In the genomic region with DNA sequence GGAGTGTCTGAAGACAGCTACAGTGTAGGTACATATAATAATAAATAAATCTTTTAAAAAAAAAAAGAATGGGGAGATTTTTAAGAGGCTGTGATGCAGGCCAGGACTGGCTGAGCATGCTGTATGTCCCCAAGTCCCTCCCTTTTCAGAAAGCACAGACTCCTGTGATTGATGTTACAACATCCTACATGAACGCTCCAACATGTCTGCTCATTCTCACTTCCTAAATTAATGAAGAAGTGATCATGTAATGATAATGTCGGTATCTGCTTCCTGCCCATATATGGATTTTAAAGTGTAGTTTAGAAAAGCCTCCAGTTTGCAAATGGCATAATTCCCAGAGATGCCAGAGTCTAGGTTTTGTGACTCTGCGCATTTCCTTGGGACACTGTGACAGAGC, we compare ENCODE assay signal across 18 mouse cellular contexts. TPM values are rescaled to one million over a fixed set of nuclear protein-coding genes. Genes with fewer than 3 reads are reported as not detected.
A peak's percentile ranks its signal among the peaks of the same experiment; 100 is the strongest.
DNase-seq lines count a peak whose midpoint lies in the region; ATAC-seq and TF ChIP-seq lines count a peak whose summit lies in the region.
"Had no signal": no experiment of that assay in that cellular context is flagged by ENCODE, and none has a peak within 500 bp of the region (broad histone marks: within the 10 kb centered on the region; RNA-seq: fewer than 3 reads in every experiment).

No protein-coding gene starts in this region.

- H3K9me3 ChIP-seq in hindbrain, embryonic 10.5 days = no peaks in the 10 kb centered on the region
- H3K9me3 ChIP-seq in hindbrain, embryonic 12.5 days (replicated peaks) = no peaks in the 10 kb centered on the region
- no peaks in the 10 kb centered on the region for H3K9me3 ChIP-seq in midbrain, embryonic 11.5 days (ENCODE audit: control insufficient read depth, low read length)
- no peaks in the 10 kb centered on the region for H3K9me3 ChIP-seq in midbrain, embryonic 13.5 days
- H3K9me3 ChIP-seq in stomach, postnatal 0 days (ENCODE audit: control insufficient read depth, low read length) = no peaks in the 10 kb centered on the region
- H3K9me3 ChIP-seq: embryonic facial prominence, embryonic 13.5 days; forebrain, embryonic 15.5 days; G1E had no signal

- intact Hi-C loops in left cerebral cortex, postnatal 14 days (cut with DNase I) = no loop called here

- peaks cover 56% of the 10 kb centered on the region for H3K4me1 ChIP-seq in hindbrain, embryonic 10.5 days (replicated peaks)
- peaks cover 47% of the 10 kb centered on the region for H3K4me1 ChIP-seq in hindbrain, embryonic 12.5 days
- peaks cover 23% of the 10 kb centered on the region for H3K4me1 ChIP-seq in midbrain, embryonic 11.5 days (ENCODE audit: control insufficient read depth, insufficient read depth, low read length)
- peaks cover 50% of the 10 kb centered on the region for H3K4me1 ChIP-seq in midbrain, embryonic 13.5 days (replicated peaks)
- H3K4me1 ChIP-seq in stomach, postnatal 0 days (replicated peaks; ENCODE audit: control insufficient read depth, insufficient read depth) = no peaks in the 10 kb centered on the region

- H3K4me3 ChIP-seq in hindbrain, embryonic 10.5 days = no peak overlapping the region
- no peak overlapping the region for H3K4me3 ChIP-seq in hindbrain, embryonic 12.5 days
- no peak overlapping the region for H3K4me3 ChIP-seq in midbrain, embryonic 11.5 days (ENCODE audit: low read depth, low read length)
- H3K4me3 ChIP-seq in midbrain, embryonic 13.5 days (replicated peaks) = no peak overlapping the region
- no peak overlapping the region for H3K4me3 ChIP-seq in stomach, postnatal 0 days (ENCODE audit: low read depth, low read length)
- H3K4me3 ChIP-seq: embryonic facial prominence, embryonic 13.5 days; forebrain, embryonic 15.5 days had no signal

- TF ChIP-seq EP300 in stomach, postnatal 0 days (optimal IDR thresholded peaks at IDR 0.05) = no peak

- 96% methylated on average over 3 of the region's 3 CpGs for WGBS in hindbrain, embryonic 10.5 days
- 89% methylated on average over 3 of the region's 3 CpGs for WGBS in hindbrain, embryonic 12.5 days
- WGBS in midbrain, embryonic 11.5 days = 97% methylated on average over 3 of the region's 3 CpGs
- 96% methylated on average over 3 of the region's 3 CpGs for WGBS in midbrain, embryonic 13.5 days
- WGBS in stomach, postnatal 0 days = 72% methylated on average over 3 of the region's 3 CpGs

- DNase-seq in hindbrain, embryonic 10.5 days (ENCODE audit: low spot score) = no peak
- DNase-seq in midbrain, embryonic 11.5 days (ENCODE audit: low spot score, missing footprints) = peak; percentile 59
- DNase-seq in stomach, postnatal 0 days (ENCODE audit: low spot score) = no peak
- DNase-seq in frontal cortex, postnatal 25 days (ENCODE audit: low spot score in 2 of 2) = no peak
- no peak for DNase-seq in left cerebral cortex, postnatal 14 days (ENCODE audit: low spot score in 2 of 2)
- DNase-seq: adrenal gland, postnatal 10 days; cerebellum, adult 11-12 months; cerebellum, adult 9-10 months; cerebellum, postnatal 25 days; gastrocnemius, postnatal 10 days had no signal

- H3K27me3 ChIP-seq in hindbrain, embryonic 10.5 days (ENCODE audit: insufficient read depth, poor library complexity, severe bottlenecking) = no peaks in the 10 kb centered on the region
- H3K27me3 ChIP-seq in hindbrain, embryonic 12.5 days = no peaks in the 10 kb centered on the region
- H3K27me3 ChIP-seq in midbrain, embryonic 11.5 days (ENCODE audit: control insufficient read depth, insufficient read depth, low read length) = no peaks in the 10 kb centered on the region
- no peaks in the 10 kb centered on the region for H3K27me3 ChIP-seq in midbrain, embryonic 13.5 days
- no peaks in the 10 kb centered on the region for H3K27me3 ChIP-seq in stomach, postnatal 0 days (ENCODE audit: control insufficient read depth, insufficient read depth, low read length)
- H3K27me3 ChIP-seq: forebrain, embryonic 15.5 days had no signal

- no peak for ATAC-seq in hindbrain, embryonic 12.5 days (ENCODE audit: low FRiP score)
- ATAC-seq in midbrain, embryonic 11.5 days (ENCODE audit: low FRiP score) = no peak
- no peak for ATAC-seq in midbrain, embryonic 13.5 days
- peak; percentile 53 for ATAC-seq in megakaryocyte, adult 5-6 weeks (ENCODE audit: poor library complexity, severe bottlenecking)
- no peak for ATAC-seq in stomach, postnatal 0 days (ENCODE audit: low FRiP score, low TSS enrichment)
- ATAC-seq: forebrain, embryonic 15.5 days; intestine, embryonic 16.5 days had no signal

- no peaks in the 10 kb centered on the region for H3K36me3 ChIP-seq in hindbrain, embryonic 10.5 days
- no peaks in the 10 kb centered on the region for H3K36me3 ChIP-seq in hindbrain, embryonic 12.5 days
- H3K36me3 ChIP-seq in midbrain, embryonic 11.5 days (ENCODE audit: control insufficient read depth, insufficient read depth, low read length) = no peaks in the 10 kb centered on the region
- H3K36me3 ChIP-seq in midbrain, embryonic 13.5 days = no peaks in the 10 kb centered on the region
- H3K36me3 ChIP-seq in stomach, postnatal 0 days (ENCODE audit: control insufficient read depth, insufficient read depth, low read length) = no peaks in the 10 kb centered on the region
- H3K36me3 ChIP-seq: embryonic facial prominence, embryonic 13.5 days; forebrain, embryonic 15.5 days; G1E had no signal

- no peak overlapping the region for H3K4me2 ChIP-seq in hindbrain, embryonic 12.5 days (replicated peaks)
- H3K4me2 ChIP-seq in midbrain, embryonic 11.5 days = no peak overlapping the region
- H3K4me2 ChIP-seq in midbrain, embryonic 13.5 days (replicated peaks) = no peak overlapping the region
- H3K4me2 ChIP-seq in stomach, postnatal 0 days (replicated peaks; ENCODE audit: low read depth) = no peak overlapping the region
- H3K4me2 ChIP-seq: embryonic facial prominence, embryonic 13.5 days; forebrain, embryonic 15.5 days had no signal

- no peak for TF ChIP-seq CTCF in stomach, postnatal 0 days (IDR thresholded peaks at IDR 0.05; ENCODE audit: low read depth)

- no peak overlapping the region for H3K9ac ChIP-seq in hindbrain, embryonic 12.5 days
- H3K9ac ChIP-seq in midbrain, embryonic 11.5 days (ENCODE audit: low read length) = no peak overlapping the region
- H3K9ac ChIP-seq in midbrain, embryonic 13.5 days (replicated peaks) = no peak overlapping the region
- H3K9ac ChIP-seq in stomach, postnatal 0 days (ENCODE audit: low read length) = no peak overlapping the region
- H3K9ac ChIP-seq: embryonic facial prominence, embryonic 13.5 days; forebrain, embryonic 15.5 days had no signal

- peak overlapping the region; percentile 81 for H3K27ac ChIP-seq in hindbrain, embryonic 10.5 days
- H3K27ac ChIP-seq in hindbrain, embryonic 12.5 days = no peak overlapping the region
- no peak overlapping the region for H3K27ac ChIP-seq in midbrain, embryonic 11.5 days (ENCODE audit: low read depth, low read length)
- H3K27ac ChIP-seq in midbrain, embryonic 13.5 days = no peak overlapping the region
- 0 out of 2 replicates have a peak overlapping the region, but pooled peaks have one; percentile 30 for H3K27ac ChIP-seq in stomach, postnatal 0 days (replicated peaks)
- H3K27ac ChIP-seq: embryonic facial prominence, embryonic 13.5 days; forebrain, embryonic 15.5 days had no signal

RNA-seq across cellular contexts. Expression of gene Myo16, which starts 18.6 kb away (rescaled TPM):
- 2.8 TPM in 2 replicates for polyA plus RNA-seq in hindbrain, embryonic 10.5 days (2016; fragmentation: Nextera tagmentation; extraction: Ambion mirVana)
- 3.7 and 4.3 TPM in 2 replicates for polyA plus RNA-seq in hindbrain, embryonic 12.5 days (2016; fragmentation: Nextera tagmentation; extraction: Ambion mirVana)
- 2.7 and 3.0 TPM in 2 replicates for polyA plus RNA-seq in midbrain, embryonic 11.5 days (2014; fragmentation: Nextera tagmentation; extraction: Ambion mirVana)
- 4.0 and 5.2 TPM in 2 replicates for polyA plus RNA-seq in midbrain, embryonic 13.5 days (2015; fragmentation: Nextera tagmentation; extraction: Ambion mirVana)
- total RNA-seq in megakaryocyte, adult 5-6 weeks (2015) = not detected in 2 replicates
- total RNA-seq in megakaryocyte, adult 5-6 weeks (2017) = not detected in 2 replicates
- polyA plus RNA-seq in stomach, postnatal 0 days (2015; fragmentation: Nextera tagmentation; extraction: Ambion mirVana) = 1.5 and 1.7 TPM in 2 replicates
- 10 to 100 TPM; 59.3 to 64.5 TPM for total RNA-seq in left cerebral cortex, postnatal 14 days (2021)
- total RNA-seq: hematopoietic stem cell, adult 5-6 weeks had no signal

Comparison
In these comparisons a context has a peak if more than half of its experiments do, and no peak if none do; other contexts are left out.
1. H3K27ac ChIP-seq: peak in hindbrain, embryonic 10.5 days (single experiment) and stomach, postnatal 0 days (single experiment); none in hindbrain, embryonic 12.5 days (single experiment), midbrain, embryonic 11.5 days (single experiment) and midbrain, embryonic 13.5 days (single experiment).